7 mouse cellular contexts compared by ENCODE assay signal in the genomic region with DNA sequence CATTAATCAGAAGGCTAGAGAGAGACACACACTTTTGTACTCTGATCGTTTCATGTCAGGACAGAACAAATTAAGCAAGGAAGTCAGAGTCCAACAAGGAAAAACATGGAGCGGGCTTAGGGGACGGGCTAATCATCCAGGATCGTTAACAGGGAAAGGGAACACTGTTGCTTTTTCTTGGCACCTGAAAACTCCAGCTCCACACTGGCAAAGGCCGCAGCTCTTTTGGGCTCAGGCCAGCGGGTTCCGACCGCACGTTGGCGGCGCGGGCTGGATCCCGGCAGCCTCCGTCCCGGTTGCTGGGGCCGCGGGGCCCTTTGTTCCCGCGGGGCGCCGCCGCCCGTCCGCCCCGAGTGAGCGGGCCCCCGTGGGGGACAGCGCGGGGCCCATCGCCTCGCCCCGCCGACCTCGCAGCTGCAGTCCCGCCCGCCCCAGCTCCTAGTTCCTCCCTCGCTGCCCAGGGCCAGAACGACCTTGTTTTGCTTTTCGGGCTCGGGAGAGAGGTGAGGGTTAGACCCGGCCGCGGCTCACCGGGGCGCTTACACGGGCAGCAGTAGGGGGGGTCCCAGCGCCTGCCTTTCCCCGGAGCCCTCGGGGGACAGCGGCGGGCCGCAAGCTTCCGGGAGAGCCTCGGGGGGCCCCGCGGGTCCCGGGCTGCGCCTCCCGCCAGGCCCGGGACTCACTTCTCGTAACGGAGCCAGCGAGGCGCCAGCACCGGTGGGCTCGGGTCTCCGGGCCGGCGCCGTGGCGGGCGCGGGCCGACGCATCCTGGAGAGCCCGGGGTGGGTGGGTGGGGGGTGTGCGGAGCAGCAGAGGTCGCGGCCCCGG. TPM values are rescaled to one million over a fixed set of nuclear protein-coding genes. Genes with fewer than 3 reads are reported as not detected.
DNase-seq lines count a peak whose midpoint lies in the region; ATAC-seq and TF ChIP-seq lines count a peak whose summit lies in the region.

Gene N4bp2, plus strand, starts transcription at position 434 of the 828 bp plus-strand sequence.

- H3K36me3 ChIP-seq in embryonic facial prominence, embryonic 13.5 days, result peaks cover 8% of the 10 kb centered on the region; the same call in 1 of the 2 replicates
- peaks cover 3% of the 10 kb centered on the region for H3K36me3 ChIP-seq in heart, adult 2 months (ENCODE audit: control insufficient read depth, insufficient read depth, low read length)
- no peaks in the 10 kb centered on the region for H3K36me3 ChIP-seq in kidney, adult 2 months (ENCODE audit: control insufficient read depth, insufficient read depth, low read length)
- H3K36me3 ChIP-seq in limb, embryonic 13.5 days, result peaks cover 8% of the 10 kb centered on the region; the same call in 1 of the 2 replicates
- no peaks in the 10 kb centered on the region for H3K36me3 ChIP-seq in midbrain, embryonic 15.5 days (replicated peaks)

- no peaks in the 10 kb centered on the region for H3K9me3 ChIP-seq in embryonic facial prominence, embryonic 13.5 days
- H3K9me3 ChIP-seq in limb, embryonic 13.5 days, result no peaks in the 10 kb centered on the region
- no peaks in the 10 kb centered on the region for H3K9me3 ChIP-seq in midbrain, embryonic 15.5 days

- peak within 1 kb of the TSS; percentile 62 for H3K4me2 ChIP-seq in embryonic facial prominence, embryonic 13.5 days
- peak within 1 kb of the TSS; percentile 73 for H3K4me2 ChIP-seq in limb, embryonic 13.5 days (replicated peaks)
- peak within 1 kb of the TSS; percentile 60 for H3K4me2 ChIP-seq in midbrain, embryonic 15.5 days

- TF ChIP-seq POLR2A in heart, adult 2 months (IDR thresholded peaks at IDR 0.05; ENCODE audit: insufficient read depth, low read depth, low read length), result no peak
- TF ChIP-seq POLR2A in kidney, adult 2 months (IDR thresholded peaks at IDR 0.05; ENCODE audit: low read depth, low read length), result no peak

- H3K4me3 ChIP-seq in embryonic facial prominence, embryonic 13.5 days, result peak within 1 kb of the TSS; percentile 90
- peak within 1 kb of the TSS; percentile 63 for H3K4me3 ChIP-seq in heart, adult 2 months
- peak within 1 kb of the TSS; percentile 76 for H3K4me3 ChIP-seq in kidney, adult 2 months (ENCODE audit: insufficient read depth, low read depth, low read length)
- H3K4me3 ChIP-seq in limb, embryonic 13.5 days, result peak within 1 kb of the TSS; percentile 91
- peak within 1 kb of the TSS; percentile 96 for H3K4me3 ChIP-seq in midbrain, embryonic 15.5 days

- no peak for TF ChIP-seq CTCF in heart, adult 2 months (IDR thresholded peaks at IDR 0.05)
- no peak for TF ChIP-seq CTCF in kidney, adult 2 months (conservative IDR thresholded peaks at IDR 0.05; ENCODE audit: insufficient read depth, insufficient read length, low read depth, low read length)

- peaks cover 8% of the 10 kb centered on the region for H3K4me1 ChIP-seq in embryonic facial prominence, embryonic 13.5 days
- H3K4me1 ChIP-seq in heart, adult 2 months (ENCODE audit: control insufficient read depth, insufficient read depth, low read length), result peaks cover 2% of the 10 kb centered on the region
- peaks cover 3% of the 10 kb centered on the region; the same call in 1 of the 2 replicates for H3K4me1 ChIP-seq in kidney, adult 2 months (ENCODE audit: control insufficient read depth, insufficient read depth, low read length)
- peaks cover 21% of the 10 kb centered on the region for H3K4me1 ChIP-seq in limb, embryonic 13.5 days
- H3K4me1 ChIP-seq in midbrain, embryonic 15.5 days, result peaks cover 14% of the 10 kb centered on the region

- intact Hi-C loops in heart, adult 2 months (cut with DNase I), result loop anchor here (2.0 to 10.0 kb wide), 4 partner anchors 65 to 439 kb away; partner anchors contain the start of genes Gm43552, Lias, Pds5a and Rpl9

- peak; percentile 4; the same call in 1 of the 2 replicates for ATAC-seq in embryonic facial prominence, embryonic 13.5 days (ENCODE audit: insufficient number of reproducible peaks, insufficient read depth, low FRiP score, low TSS enrichment, low read depth)
- peak; percentile 30 for ATAC-seq in limb, embryonic 13.5 days (ENCODE audit: low FRiP score, low read depth)
- ATAC-seq in midbrain, embryonic 15.5 days (replicated peaks), result peak; percentile 51

- no peaks in the 10 kb centered on the region for H3K79me2 ChIP-seq in heart, adult 2 months (replicated peaks; ENCODE audit: control insufficient read depth, insufficient read depth, low read length)

- H3K9ac ChIP-seq in embryonic facial prominence, embryonic 13.5 days, result peak within 1 kb of the TSS; percentile 99
- peak within 1 kb of the TSS; percentile 98 for H3K9ac ChIP-seq in heart, adult 2 months (ENCODE audit: low read depth, low read length)
- H3K9ac ChIP-seq in limb, embryonic 13.5 days, result peak within 1 kb of the TSS; percentile 100
- H3K9ac ChIP-seq in midbrain, embryonic 15.5 days, result peak within 1 kb of the TSS; percentile 98

- peak within 1 kb of the TSS; percentile 100 for H3K27ac ChIP-seq in embryonic facial prominence, embryonic 13.5 days
- peak within 1 kb of the TSS; percentile 99 for H3K27ac ChIP-seq in heart, adult 2 months
- peak within 1 kb of the TSS; percentile 99 for H3K27ac ChIP-seq in kidney, adult 2 months (ENCODE audit: insufficient read depth, low read depth, low read length)
- H3K27ac ChIP-seq in limb, embryonic 13.5 days, result peak within 1 kb of the TSS; percentile 100
- H3K27ac ChIP-seq in midbrain, embryonic 15.5 days, result peak within 1 kb of the TSS; percentile 100

- no peak for TF ChIP-seq EP300 in heart, adult 2 months (IDR thresholded peaks at IDR 0.05; ENCODE audit: insufficient read depth, low read depth, low read length)

- no peaks in the 10 kb centered on the region for H3K27me3 ChIP-seq in embryonic facial prominence, embryonic 13.5 days
- no peaks in the 10 kb centered on the region for H3K27me3 ChIP-seq in heart, adult 2 months (ENCODE audit: control insufficient read depth, insufficient read depth, low read length)
- no peaks in the 10 kb centered on the region for H3K27me3 ChIP-seq in kidney, adult 2 months (replicated peaks; ENCODE audit: control insufficient read depth, insufficient read depth, low read length)
- H3K27me3 ChIP-seq in limb, embryonic 13.5 days, result no peaks in the 10 kb centered on the region
- H3K27me3 ChIP-seq in midbrain, embryonic 15.5 days (replicated peaks), result no peaks in the 10 kb centered on the region

- DNase-seq in adrenal gland, postnatal 36 days, result peak; percentile 76 to 83
- DNase-seq in heart, adult 2 months, result peak; percentile 85 to 86
- peak; percentile 91 for DNase-seq in kidney, adult 2 months
- DNase-seq in spleen, postnatal 10 days (ENCODE audit: low spot score in 2 of 2), result peak; percentile 80 to 85

- under 1% methylated on average over 78 of the region's 80 CpGs for WGBS in embryonic facial prominence, embryonic 13.5 days
- WGBS in heart, adult 2 months, result under 1% methylated on average over 69 of the region's 80 CpGs
- WGBS in kidney, adult 2 months, result under 1% methylated on average over 78 of the region's 80 CpGs
- under 1% methylated on average over 56 of the region's 80 CpGs for WGBS in limb, embryonic 13.5 days
- WGBS in midbrain, embryonic 15.5 days, result under 1% methylated on average over 52 of the region's 80 CpGs

RNA-seq across cellular contexts. Expression of gene N4bp2, which starts in this region (rescaled TPM):
- total RNA-seq in adrenal gland, postnatal 36 days (2021), result 10 to 100 TPM; 11.7 to 16.6 TPM
- 33.5 and 34.2 TPM in 2 replicates for polyA plus RNA-seq in embryonic facial prominence, embryonic 13.5 days (2015; fragmentation: Nextera tagmentation; extraction: Ambion mirVana)
- 10 to 100 TPM; 11.1 TPM for total RNA-seq in heart, adult 2 months (2021)
- polyA plus RNA-seq in heart, adult 2 months (2012; rRNA removed), result 2.4 and 4.1 TPM in 2 replicates
- polyA plus RNA-seq in kidney, adult 2 months (2012; rRNA removed), result 3.8 TPM in 2 replicates
- polyA plus RNA-seq in limb, embryonic 13.5 days (2015; fragmentation: Nextera tagmentation; extraction: Ambion mirVana), result 35.3 and 37.0 TPM in 2 replicates
- 17.8 and 20.5 TPM in 2 replicates for polyA plus RNA-seq in midbrain, embryonic 15.5 days (2015; fragmentation: Nextera tagmentation; extraction: Ambion mirVana)

Comparison
In these comparisons a context has a peak if more than half of its experiments do, and no peak if none do; other contexts are left out.
1. Peak in every context shown above with its lines: DNase-seq, ATAC-seq, H3K4me3 ChIP-seq and H3K27ac ChIP-seq.